Mouse (Mus musculus) stomach, embryonic 16.5 days (tissue): ENCODE data around the gene F5. TPM values are rescaled to one million over a fixed set of nuclear protein-coding genes. Genes with fewer than 3 reads are reported as not detected.
"Not testable (repeated sequence)": the region's sequence is repeated elsewhere in the genome, so short reads cannot be mapped to it uniquely, and the experiment has no call there.

Experiments
- ATAC-seq: fragments of 200-750 bp; cut with Nextera tagmentation; 2 replicates; pipeline ENCODE4 v1.8.0; 2017; ENCODE audit warnings: moderate number of reproducible peaks, moderate TSS enrichment; ENCODE audit not compliant: insufficient read depth, low FRiP score
- H3K27ac ChIP-seq: fragments of 300-500 bp; sonication (generic); 2 replicates; pipeline ENCODE4 v1.5.1; 2014; ENCODE audit warnings: low read length
- H3K27me3 ChIP-seq: fragments of 300-500 bp; sonication (generic); 2 replicates; pipeline ENCODE4 v1.6.1; 2014; ENCODE audit warnings: low read length, control low read depth, mixed read lengths; ENCODE audit not compliant: control insufficient read depth, insufficient read depth
- H3K36me3 ChIP-seq: fragments of 300-500 bp; sonication (generic); 2 replicates; pipeline ENCODE4 v1.6.1; 2014; ENCODE audit warnings: low read length; ENCODE audit not compliant: control insufficient read depth, insufficient read depth
- H3K4me1 ChIP-seq: fragments of 300-500 bp; sonication (generic); 2 replicates; pipeline ENCODE4 v1.6.1; 2014; ENCODE audit warnings: low read length, control low read depth, mixed read lengths; ENCODE audit not compliant: control insufficient read depth, insufficient read depth
- H3K4me2 ChIP-seq: fragments of 300-500 bp; sonication (generic); 2 replicates; pipeline ENCODE4 v1.6.1; 2014; ENCODE audit warnings: low read depth, low read length, mixed read lengths
- H3K4me3 ChIP-seq: fragments of 300-500 bp; sonication (generic); replicated peaks from 2 replicates; pipeline ENCODE4 v1.5.1; 2014; ENCODE audit warnings: mild to moderate bottlenecking, low read length
- H3K9ac ChIP-seq: fragments of 300-500 bp; sonication (generic); 2 replicates; pipeline ENCODE4 v1.6.1; 2014; ENCODE audit warnings: low read length
- H3K9me3 ChIP-seq: fragments of 300-500 bp; sonication (generic); replicated peaks from 2 replicates; pipeline ENCODE4 v1.6.1; 2016; ENCODE audit warnings: low read length, control low read depth; ENCODE audit not compliant: control insufficient read depth
- WGBS: fragments of 180-500 bp; shearing (Covaris S2); extraction: QIAGEN DNeasy Blood & Tissue Kit; methylation state at CpG from one replicate; pipeline ENCODE4 v1.1.7; 2014; 5-methylcytosine and 5-hydroxymethylcytosine counted together
- polyA plus RNA-seq: library from polyadenylated mRNA; unstranded; fragments of >200 nt; fragmentation: Nextera tagmentation; extraction: Ambion mirVana; gene quantifications from 2 replicates; pipeline ENCODE4 v1.2.1, GENCODE M21; 2015

F5 gene
- polyA plus RNA-seq, 1 experiment from 2014 or later, result 1.3 TPM

- H3K4me2 ChIP-seq, result no peak overlapping the region
- H3K27ac ChIP-seq, result no peak overlapping the region
- no peaks in the 10 kb centered on the region for H3K9me3 ChIP-seq
- ATAC-seq, result no peak
- no peaks in the 10 kb centered on the region for H3K36me3 ChIP-seq
- 80% methylated on average over 8 of the region's 8 CpGs for WGBS
- no peak overlapping the region for H3K9ac ChIP-seq
- H3K27me3 ChIP-seq, result no peaks in the 10 kb centered on the region
- H3K4me3 ChIP-seq, result no peak overlapping the region
- peaks cover 6% of the 10 kb centered on the region for H3K4me1 ChIP-seq
These were observed 61.0 kb downstream of the F5 start for GRCm38 (mm10) chr1:164212686-164213085.

GRCm38 (mm10) chr1:164214190-164214589 lies 62.6 kb downstream of the F5 start:
- 64% methylated on average over 8 of the region's 8 CpGs for WGBS
- no peaks in the 10 kb centered on the region for H3K27me3 ChIP-seq
- H3K9ac ChIP-seq, result no peak overlapping the region
- no peak for ATAC-seq
- no peak overlapping the region for H3K4me2 ChIP-seq
- no peak overlapping the region for H3K27ac ChIP-seq
- no peak overlapping the region for H3K4me3 ChIP-seq
- no peaks in the 10 kb centered on the region for H3K9me3 ChIP-seq
- no peaks in the 10 kb centered on the region for H3K36me3 ChIP-seq
- peaks cover 13% of the 10 kb centered on the region for H3K4me1 ChIP-seq

DNA sequence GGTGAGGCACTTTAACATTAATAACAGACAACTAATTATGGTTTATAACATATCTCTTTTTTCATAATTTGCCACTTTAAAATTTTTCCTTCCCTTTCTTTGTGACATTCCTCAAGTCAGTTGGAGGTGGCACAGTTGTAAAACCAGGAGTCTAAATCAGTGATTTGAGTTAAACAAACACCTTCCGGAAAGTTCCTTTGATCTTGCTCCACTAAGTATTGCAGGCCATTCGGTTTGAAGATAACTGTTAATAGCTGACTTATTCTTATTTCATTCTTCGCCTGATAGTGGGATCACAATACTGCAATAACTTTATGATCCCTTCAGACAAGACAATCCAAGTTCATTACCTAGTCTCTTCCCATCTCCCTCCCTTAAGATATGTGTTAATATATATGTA lies 63.5 kb downstream of the F5 start:
- WGBS, result 42% methylated on average over 3 of the region's 3 CpGs
- Histone ChIP-seq H3K27ac (no peak overlapping the region), H3K4me2 (no peak overlapping the region), H3K36me3 (no peaks in the 10 kb centered on the region), H3K9ac (no peak overlapping the region), H3K27me3 (no peaks in the 10 kb centered on the region), H3K4me1 (peaks cover 13% of the 10 kb centered on the region), H3K9me3 (no peaks in the 10 kb centered on the region), H3K4me3 (no peak overlapping the region)
- ATAC-seq, result no peak

GRCm38 (mm10) chr1:164215540-164215939 lies 63.9 kb downstream of the F5 start:
- ATAC-seq, result peak; percentile 10; the same call in 1 of the 2 replicates
- 35% methylated on average over 6 of the region's 6 CpGs for WGBS
- H3K4me3 ChIP-seq, result no peak overlapping the region

GRCm38 (mm10) chr1:164217791-164218685 lies 66.4 kb downstream of the F5 start:
- Histone ChIP-seq H3K9ac (no peak overlapping the region), H3K9me3 (no peaks in the 10 kb centered on the region), H3K36me3 (no peaks in the 10 kb centered on the region), H3K27ac (no peak overlapping the region), H3K4me3 (0 out of 2 replicates have a peak overlapping the region, but pooled peaks have one; percentile 6), H3K27me3 (no peaks in the 10 kb centered on the region), H3K4me1 (peaks cover 13% of the 10 kb centered on the region), H3K4me2 (peak overlapping the region; percentile 35)
- ATAC-seq, result no peak
- 27% methylated on average over 15 of the region's 15 CpGs for WGBS

More at GRCm38 (mm10) chr1:164215540-164215939, 63.9 kb downstream of the F5 start:
- Histone ChIP-seq H3K4me1 (peaks cover 13% of the 10 kb centered on the region), H3K36me3 (no peaks in the 10 kb centered on the region), H3K27ac (no peak overlapping the region), H3K27me3 (no peaks in the 10 kb centered on the region), H3K9me3 (no peaks in the 10 kb centered on the region), H3K9ac (no peak overlapping the region), H3K4me2 (no peak overlapping the region)

DNA sequence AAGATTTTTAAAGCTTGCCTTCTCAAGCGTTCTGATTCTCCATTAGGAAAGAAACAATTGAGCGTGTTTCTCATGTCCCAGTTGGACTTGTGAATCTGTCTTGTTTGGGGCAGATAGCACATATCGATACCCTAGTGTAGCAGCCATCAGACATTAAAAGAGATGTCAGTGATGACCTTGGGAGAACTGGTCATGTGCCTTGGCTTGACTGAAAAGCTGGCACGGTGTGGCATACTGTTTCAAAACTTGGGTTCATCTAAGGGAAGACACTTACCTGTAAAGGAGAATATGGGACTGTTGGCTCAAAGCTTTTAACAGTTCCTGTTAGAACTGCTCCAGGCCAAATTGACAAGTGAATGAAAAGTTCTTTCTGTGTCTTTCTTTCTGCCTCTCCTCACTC lies 68.6 kb downstream of the F5 start:
- Histone ChIP-seq H3K27ac (no peak overlapping the region), H3K9ac (no peak overlapping the region), H3K4me2 (no peak overlapping the region), H3K27me3 (no peaks in the 10 kb centered on the region), H3K4me3 (no peak overlapping the region), H3K4me1 (peaks cover 13% of the 10 kb centered on the region), H3K9me3 (no peaks in the 10 kb centered on the region), H3K36me3 (no peaks in the 10 kb centered on the region)
- WGBS, result 80% methylated on average over 4 of the region's 4 CpGs
- ATAC-seq, result no peak

GRCm38 (mm10) chr1:164223089-164223488 lies 71.5 kb downstream of the F5 start:
- no peak for ATAC-seq
- no peak overlapping the region for H3K9ac ChIP-seq
- no peaks in the 10 kb centered on the region for H3K9me3 ChIP-seq
- peaks cover 4% of the 10 kb centered on the region for H3K4me1 ChIP-seq
- no peak overlapping the region for H3K4me2 ChIP-seq
- no peaks in the 10 kb centered on the region for H3K27me3 ChIP-seq
- H3K4me3 ChIP-seq, result no peak overlapping the region
- H3K36me3 ChIP-seq, result no peaks in the 10 kb centered on the region
- H3K27ac ChIP-seq, result no peak overlapping the region

GRCm38 (mm10) chr1:164231937-164232570 lies 80.4 kb downstream of the F5 start:
- not testable (repeated sequence) for H3K9me3 ChIP-seq, H3K4me3 ChIP-seq, H3K4me1 ChIP-seq, H3K27ac ChIP-seq, H3K9ac ChIP-seq, H3K27me3 ChIP-seq, H3K4me2 ChIP-seq, ATAC-seq, H3K36me3 ChIP-seq
- WGBS, result 82% methylated on average over 2 of the region's 4 CpGs

- Histone ChIP-seq H3K36me3 (no peaks in the 10 kb centered on the region), H3K4me2 (no peak overlapping the region), H3K9ac (no peak overlapping the region), H3K27me3 (no peaks in the 10 kb centered on the region), H3K9me3 (no peaks in the 10 kb centered on the region), H3K4me1 (peaks cover 3% of the 10 kb centered on the region; the same call in 1 of the 2 replicates), H3K27ac (no peak overlapping the region), H3K4me3 (no peak overlapping the region)
- WGBS, result 88% methylated on average over 1 of the region's 1 CpGs
- no peak; the same call in 1 of the 2 replicates for ATAC-seq
These were observed 81.8 kb downstream of the F5 start for GRCm38 (mm10) chr1:164233447-164233846.
